Mouse (Mus musculus): ENCODE measurements around the gene Trappc6b.

- TF ChIP-seq GATA1 (IDR thresholded peaks at IDR 0.05; ENCODE audit: low read length) (no peak), TAL1 (IDR thresholded peaks at IDR 0.05; ENCODE audit: low read length) (no peak)
These were observed 50.8 kb downstream of the Trappc6b start for GRCm38 (mm10) chr12:59010482-59010881.
